Mouse (Mus musculus): Measurements from ENCODE around the gene Ebf4. TPM values are rescaled to one million over a fixed set of nuclear protein-coding genes. Genes with fewer than 3 reads are reported as not detected.

The Ebf4 gene
- polyA plus RNA-seq, 1 experiment from 2014 or later = 1.8 TPM

- no peak overlapping the region for H3K4me2 ChIP-seq
- H3K36me3 ChIP-seq (ENCODE audit: control insufficient read depth, insufficient read depth, low read length) = no peaks in the 10 kb centered on the region
- no peaks in the 10 kb centered on the region for H3K4me1 ChIP-seq (ENCODE audit: control insufficient read depth, insufficient read depth, low read length)
- H3K4me3 ChIP-seq (ENCODE audit: low read depth, low read length) = no peak overlapping the region
- ATAC-seq (ENCODE audit: low FRiP score) (no peak), DNase-seq (ENCODE audit: low spot score, missing footprints) (peak; percentile 64)
- whole genome bisulfite sequencing = 61% methylated on average over 2 of the region's 2 CpGs
- no peak overlapping the region for H3K27ac ChIP-seq (ENCODE audit: low read depth, low read length)
- no peaks in the 10 kb centered on the region for H3K27me3 ChIP-seq (ENCODE audit: control insufficient read depth, insufficient read depth, low read length)
- H3K9ac ChIP-seq (ENCODE audit: low read length) = no peak overlapping the region
- no peaks in the 10 kb centered on the region for H3K9me3 ChIP-seq (ENCODE audit: control insufficient read depth, low read length)
These were observed 93.8 kb downstream of the Ebf4 start for GRCm38 (mm10) chr2:130388796-130389195.

GRCm38 (mm10) chr2:130390993-130391625, 96.1 kb downstream of the Ebf4 start:
- H3K9me3 ChIP-seq (ENCODE audit: control insufficient read depth, low read length) = no peaks in the 10 kb centered on the region
- WGBS = 86% methylated on average over 11 of the region's 11 CpGs
- H3K4me1 ChIP-seq (ENCODE audit: control insufficient read depth, insufficient read depth, low read length) = no peaks in the 10 kb centered on the region
- H3K27ac ChIP-seq (ENCODE audit: low read depth, low read length) = no peak overlapping the region
- no peak overlapping the region for H3K9ac ChIP-seq (ENCODE audit: low read length)
- peak; percentile 12 for DNase-seq (ENCODE audit: low spot score, missing footprints)
- ATAC-seq (ENCODE audit: low FRiP score) = no peak
- no peak overlapping the region for H3K4me3 ChIP-seq (ENCODE audit: low read depth, low read length)
- H3K36me3 ChIP-seq (ENCODE audit: control insufficient read depth, insufficient read depth, low read length) = no peaks in the 10 kb centered on the region
- H3K27me3 ChIP-seq (ENCODE audit: control insufficient read depth, insufficient read depth, low read length) = no peaks in the 10 kb centered on the region
- no peak overlapping the region for H3K4me2 ChIP-seq

DNA sequence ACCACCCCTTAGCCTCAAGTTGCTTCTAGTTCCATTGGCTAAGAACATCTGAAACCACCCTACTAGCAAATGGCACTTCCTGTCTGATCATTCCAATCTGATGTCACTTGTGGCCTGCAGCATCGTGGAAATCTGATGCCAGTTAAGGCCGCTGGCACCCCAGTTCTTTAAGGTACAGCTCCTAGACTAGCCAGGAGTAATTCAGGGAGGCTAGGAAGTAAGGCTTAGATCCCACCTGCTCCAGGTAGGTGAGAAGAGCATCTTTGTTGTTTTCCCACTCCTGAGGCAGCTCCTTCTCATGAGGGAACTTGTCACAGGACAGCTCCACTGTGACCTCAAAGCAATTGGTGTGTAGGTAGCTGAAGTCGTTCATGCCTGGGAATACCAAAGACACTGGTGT, 97.9 kb downstream of the Ebf4 start:
- H3K27me3 ChIP-seq (ENCODE audit: control insufficient read depth, insufficient read depth, low read length) = peaks cover under 1% of the 10 kb centered on the region; the same call in 1 of the 2 replicates
- H3K4me1 ChIP-seq (ENCODE audit: control insufficient read depth, insufficient read depth, low read length) = peaks cover 4% of the 10 kb centered on the region; the same call in 1 of the 2 replicates
- WGBS = 87% methylated on average over 3 of the region's 3 CpGs
- no peak overlapping the region for H3K4me3 ChIP-seq (ENCODE audit: low read depth, low read length)
- H3K36me3 ChIP-seq (ENCODE audit: control insufficient read depth, insufficient read depth, low read length) = no peaks in the 10 kb centered on the region
- H3K27ac ChIP-seq (ENCODE audit: low read depth, low read length) = no peak overlapping the region
- H3K4me2 ChIP-seq = no peak overlapping the region
- ATAC-seq (ENCODE audit: low FRiP score) (no peak), DNase-seq (ENCODE audit: low spot score, missing footprints) (no peak)
- no peaks in the 10 kb centered on the region for H3K9me3 ChIP-seq (ENCODE audit: control insufficient read depth, low read length)
- H3K9ac ChIP-seq (ENCODE audit: low read length) = no peak overlapping the region

GRCm38 (mm10) chr2:130395696-130396095, 100.7 kb downstream of the Ebf4 start:
- H3K36me3 ChIP-seq (ENCODE audit: control insufficient read depth, insufficient read depth, low read length) = no peaks in the 10 kb centered on the region
- H3K4me1 ChIP-seq (ENCODE audit: control insufficient read depth, insufficient read depth, low read length) = peaks cover 7% of the 10 kb centered on the region
- H3K9me3 ChIP-seq (ENCODE audit: control insufficient read depth, low read length) = no peaks in the 10 kb centered on the region
- no peak overlapping the region for H3K9ac ChIP-seq (ENCODE audit: low read length)
- H3K4me2 ChIP-seq = no peak overlapping the region
- H3K27me3 ChIP-seq (ENCODE audit: control insufficient read depth, insufficient read depth, low read length) = peaks cover 11% of the 10 kb centered on the region
- ATAC-seq (ENCODE audit: low FRiP score) (no peak), DNase-seq (ENCODE audit: low spot score, missing footprints) (no peak)
- H3K4me3 ChIP-seq (ENCODE audit: low read depth, low read length) = no peak overlapping the region
- 91% methylated on average over 11 of the region's 11 CpGs for WGBS
- H3K27ac ChIP-seq (ENCODE audit: low read depth, low read length) = no peak overlapping the region

DNA sequence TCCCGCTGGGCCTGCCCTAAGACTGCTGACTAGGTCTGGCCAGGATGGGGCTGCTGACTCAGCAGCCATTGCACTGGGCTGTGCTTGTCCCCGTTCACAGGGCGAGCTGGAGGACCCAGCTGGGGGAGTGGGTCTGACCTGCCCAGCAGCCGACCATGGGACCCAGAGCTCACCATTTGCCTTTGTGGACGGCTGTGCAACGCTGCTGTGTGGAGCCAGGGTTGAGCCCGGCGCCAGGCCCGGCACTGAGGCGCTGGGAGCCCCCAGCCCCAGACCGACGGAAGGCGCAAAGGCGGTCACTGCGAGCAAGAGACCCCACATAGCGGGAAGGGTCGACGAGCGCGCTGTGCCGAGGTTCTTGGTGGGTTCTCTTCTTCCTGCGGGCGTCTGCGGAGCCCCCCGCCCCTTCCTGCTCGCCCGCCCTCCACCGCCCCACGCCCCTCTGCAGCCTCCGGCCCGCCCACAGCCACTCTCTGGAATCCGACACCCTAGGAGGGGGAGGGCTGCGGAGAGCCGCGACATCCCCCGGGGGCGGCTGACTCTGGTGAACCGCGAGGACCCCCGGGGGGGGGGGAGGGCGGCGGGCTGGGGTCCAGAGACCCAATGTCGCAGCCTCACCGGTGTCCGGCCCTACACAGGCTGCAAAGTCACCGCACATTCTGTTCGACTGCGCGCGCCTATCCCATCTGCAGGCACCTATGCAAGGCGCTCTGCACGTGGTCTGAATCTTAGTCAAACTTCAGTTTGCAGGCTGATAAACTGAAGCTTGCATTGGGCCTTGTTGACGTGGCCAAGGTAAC, 102.4 kb downstream of the Ebf4 start, which contains the start of gene Cpxm1:
TSS of gene Cpxm1 (minus strand) at position 389 of the 800 bp plus-strand sequence.
- H3K27ac ChIP-seq (ENCODE audit: low read depth, low read length) = no peak within 1 kb of the TSS
- peaks cover 7% of the 10 kb centered on the region for H3K4me1 ChIP-seq (ENCODE audit: control insufficient read depth, insufficient read depth, low read length)
- H3K4me2 ChIP-seq = peak within 1 kb of the TSS; percentile 62
- peak within 1 kb of the TSS; percentile 68 for H3K9ac ChIP-seq (ENCODE audit: low read length)
- no peaks in the 10 kb centered on the region for H3K36me3 ChIP-seq (ENCODE audit: control insufficient read depth, insufficient read depth, low read length)
- peak; percentile 90 for ATAC-seq (ENCODE audit: low FRiP score)
- peaks cover 11% of the 10 kb centered on the region for H3K27me3 ChIP-seq (ENCODE audit: control insufficient read depth, insufficient read depth, low read length)
- H3K9me3 ChIP-seq (ENCODE audit: control insufficient read depth, low read length) = no peaks in the 10 kb centered on the region
- peak; percentile 96 for DNase-seq (ENCODE audit: low spot score, missing footprints)
- WGBS = under 1% methylated on average over 44 of the region's 53 CpGs
- H3K4me3 ChIP-seq (ENCODE audit: low read depth, low read length) = peak within 1 kb of the TSS; percentile 48

DNA sequence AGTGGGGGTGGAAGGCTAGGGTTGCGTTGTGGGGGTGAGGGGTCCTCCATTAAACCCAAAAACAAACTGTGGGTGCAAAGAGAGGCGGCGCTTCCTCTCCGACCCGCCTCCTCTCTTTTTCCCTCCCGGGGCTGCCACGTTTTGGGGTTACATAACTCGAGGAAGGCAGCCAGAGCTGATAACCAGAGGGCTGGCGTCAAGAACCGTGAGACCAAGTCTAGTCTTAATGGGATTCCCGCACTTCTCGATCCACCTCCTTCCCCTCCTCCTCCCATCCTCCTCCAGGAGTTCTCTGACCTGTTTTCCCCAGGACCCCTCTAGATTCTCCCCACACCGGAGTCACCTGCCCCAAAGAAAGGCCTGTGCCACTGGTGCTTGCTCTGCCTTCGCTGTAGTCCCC, 103.1 kb downstream of the Ebf4 start:
- H3K27me3 ChIP-seq (ENCODE audit: control insufficient read depth, insufficient read depth, low read length) = peaks cover 11% of the 10 kb centered on the region
- WGBS = 10% methylated on average over 14 of the region's 14 CpGs
- H3K36me3 ChIP-seq (ENCODE audit: control insufficient read depth, insufficient read depth, low read length) = no peaks in the 10 kb centered on the region
- no peak for DNase-seq (ENCODE audit: low spot score, missing footprints)
- no peaks in the 10 kb centered on the region for H3K9me3 ChIP-seq (ENCODE audit: control insufficient read depth, low read length)
- H3K4me1 ChIP-seq (ENCODE audit: control insufficient read depth, insufficient read depth, low read length) = peaks cover 7% of the 10 kb centered on the region
- peak overlapping the region; percentile 62 for H3K4me2 ChIP-seq
- no peak; the same call in 1 of the 2 replicates for ATAC-seq (ENCODE audit: low FRiP score)
- peak overlapping the region; percentile 48 for H3K4me3 ChIP-seq (ENCODE audit: low read depth, low read length)
- no peak overlapping the region; the same call in 1 of the 2 replicates for H3K9ac ChIP-seq (ENCODE audit: low read length)
- no peak overlapping the region for H3K27ac ChIP-seq (ENCODE audit: low read depth, low read length)

DNA sequence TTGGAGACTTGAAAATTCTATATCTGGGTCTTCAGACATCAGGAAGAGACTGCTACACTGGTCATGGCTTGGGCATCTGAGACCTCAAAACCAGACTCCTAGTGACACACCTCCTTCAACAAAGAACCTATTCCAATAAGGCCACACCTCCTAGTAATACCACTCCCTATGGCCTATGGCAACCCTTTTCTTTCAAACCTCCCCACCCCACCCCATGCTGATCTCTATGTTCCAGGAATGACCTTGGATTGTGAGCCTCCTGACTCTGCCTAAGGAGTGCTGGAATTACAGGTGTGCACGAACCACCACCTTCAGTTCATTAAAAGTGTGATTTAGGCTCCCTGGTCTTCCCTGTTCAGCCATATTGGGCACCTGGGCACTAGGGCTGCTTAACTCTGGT, 105.1 kb downstream of the Ebf4 start:
- 100% methylated on average over 1 of the region's 1 CpGs for WGBS
- ATAC-seq (ENCODE audit: low FRiP score) (no peak), DNase-seq (ENCODE audit: low spot score, missing footprints) (no peak)
- Histone ChIP-seq H3K9me3 (ENCODE audit: control insufficient read depth, low read length) (no peaks in the 10 kb centered on the region), H3K4me2 (no peak overlapping the region), H3K27ac (ENCODE audit: low read depth, low read length) (no peak overlapping the region), H3K27me3 (ENCODE audit: control insufficient read depth, insufficient read depth, low read length) (peaks cover 11% of the 10 kb centered on the region), H3K4me1 (ENCODE audit: control insufficient read depth, insufficient read depth, low read length) (peaks cover 7% of the 10 kb centered on the region), H3K4me3 (ENCODE audit: low read depth, low read length) (no peak overlapping the region), H3K9ac (ENCODE audit: low read length) (no peak overlapping the region), H3K36me3 (ENCODE audit: control insufficient read depth, insufficient read depth, low read length) (no peaks in the 10 kb centered on the region)

GRCm38 (mm10) chr2:130401891-130402290, 106.9 kb downstream of the Ebf4 start:
- H3K4me1 ChIP-seq (ENCODE audit: control insufficient read depth, insufficient read depth, low read length) = peaks cover 3% of the 10 kb centered on the region
- no peak for ATAC-seq (ENCODE audit: low FRiP score)
- no peak overlapping the region for H3K4me2 ChIP-seq
- H3K27ac ChIP-seq (ENCODE audit: low read depth, low read length) = no peak overlapping the region
- DNase-seq (ENCODE audit: low spot score, missing footprints) = no peak
- no peak overlapping the region for H3K9ac ChIP-seq (ENCODE audit: low read length)
- H3K36me3 ChIP-seq (ENCODE audit: control insufficient read depth, insufficient read depth, low read length) = no peaks in the 10 kb centered on the region
- 89% methylated on average over 4 of the region's 4 CpGs for WGBS
- H3K9me3 ChIP-seq (ENCODE audit: control insufficient read depth, low read length) = no peaks in the 10 kb centered on the region
- peaks cover 11% of the 10 kb centered on the region for H3K27me3 ChIP-seq (ENCODE audit: control insufficient read depth, insufficient read depth, low read length)
- H3K4me3 ChIP-seq (ENCODE audit: low read depth, low read length) = no peak overlapping the region

- Histone ChIP-seq H3K9me3 (ENCODE audit: control insufficient read depth, low read length) (no peaks in the 10 kb centered on the region), H3K27ac (ENCODE audit: low read depth, low read length) (no peak within 1 kb of the TSS), H3K27me3 (ENCODE audit: control insufficient read depth, insufficient read depth, low read length) (no peaks in the 10 kb centered on the region), H3K36me3 (ENCODE audit: control insufficient read depth, insufficient read depth, low read length) (no peaks in the 10 kb centered on the region), H3K4me2 (no peak within 1 kb of the TSS), H3K4me3 (ENCODE audit: low read depth, low read length) (no peak within 1 kb of the TSS), H3K4me1 (ENCODE audit: control insufficient read depth, insufficient read depth, low read length) (no peaks in the 10 kb centered on the region; the same call in 1 of the 2 replicates), H3K9ac (ENCODE audit: low read length) (no peak within 1 kb of the TSS)
- WGBS = 81% methylated on average over 1 of the region's 1 CpGs
- DNase-seq (ENCODE audit: low spot score, missing footprints) (no peak), ATAC-seq (ENCODE audit: low FRiP score) (no peak)
These were observed 110.0 kb downstream of the Ebf4 start, which contains the start of the genes Gm28372 and 1700020A23Rik for GRCm38 (mm10) chr2:130404939-130405338. TSS of gene Gm28372 (plus strand) at chr2:130405239. TSS of gene 1700020A23Rik (plus strand) at chr2:130405259.

Measured in midbrain, embryonic 11.5 days (tissue).